Mouse (Mus musculus) embryo, embryonic 9.5 days (tissue): ENCODE results near the gene Stk38.
A peak's percentile ranks its signal among the peaks of the same experiment; 100 is the strongest.
"Not testable (repeated sequence)": the region's sequence is repeated elsewhere in the genome, so short reads cannot be mapped to it uniquely, and the experiment has no call there.

ENCODE experiments used
- DNase-seq: peaks from one replicate; pipeline ENCODE4 v3.0.0-alpha.2; 2017; ENCODE audit errors: extremely low spot score

The Stk38 gene

DNA sequence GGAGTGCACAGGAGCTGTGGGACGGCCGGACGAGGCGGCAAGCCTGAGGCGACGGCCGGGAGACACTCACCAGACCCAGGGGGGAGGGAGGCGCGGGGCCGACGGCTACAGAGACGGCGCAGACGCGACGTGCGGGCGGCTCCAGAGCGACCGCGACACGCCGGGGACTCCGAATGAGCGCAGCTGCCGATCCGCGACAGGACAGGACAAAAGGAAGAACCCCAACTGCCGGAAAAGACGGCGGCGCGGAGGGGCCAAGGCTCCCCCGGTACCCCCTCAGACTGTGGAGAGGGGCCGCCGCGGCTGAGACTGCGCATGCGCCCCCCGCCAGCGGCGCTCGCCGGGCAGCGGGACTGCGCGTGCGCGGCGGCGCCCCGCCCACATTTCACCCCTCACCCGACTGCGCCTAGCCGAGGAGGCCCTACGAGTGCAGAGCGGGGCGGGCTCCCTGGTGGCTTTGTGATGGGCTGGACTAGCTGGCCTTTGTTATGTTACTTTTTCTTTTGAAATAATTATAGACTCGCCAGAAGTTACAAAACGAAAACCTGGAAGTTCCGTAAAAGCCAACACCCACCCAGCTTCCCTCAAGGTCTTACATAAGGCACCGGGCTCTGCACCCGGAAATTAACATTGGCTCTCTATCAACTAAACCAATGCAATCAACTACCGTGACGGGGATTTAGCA, at the start of gene Stk38:
Stk38 (minus strand) TSS at position 355 of the 685 bp plus-strand sequence.
- peak; percentile 96 for DNase-seq

GRCm38 (mm10) chr17:29057361-29057890, 49.6 kb upstream of the Stk38 start:
- DNase-seq, result no peak

DNA sequence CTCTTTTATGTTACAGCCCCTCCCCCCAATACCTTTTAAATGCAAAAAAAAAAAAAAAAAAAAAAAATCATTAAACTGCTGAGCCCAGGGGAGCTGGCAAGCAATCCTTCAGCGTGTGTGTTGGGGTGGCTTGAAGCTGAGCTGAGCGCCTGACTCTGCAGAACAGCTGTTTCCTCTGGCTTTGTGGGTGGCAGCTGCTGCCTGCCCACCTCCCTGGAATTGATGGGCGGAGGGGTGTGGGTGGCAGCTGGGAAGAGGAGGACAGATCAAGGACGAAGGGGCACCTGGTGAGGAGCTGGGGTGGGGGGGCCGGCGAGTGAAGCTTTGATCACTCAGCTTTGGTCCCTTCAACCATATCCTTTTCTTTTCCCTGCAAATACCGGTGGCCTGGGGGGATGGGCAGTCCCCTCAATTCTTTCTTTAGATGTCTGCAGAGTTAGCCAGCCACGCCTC, 48.9 kb upstream of the Stk38 start:
- DNase-seq, result no peak

DNA sequence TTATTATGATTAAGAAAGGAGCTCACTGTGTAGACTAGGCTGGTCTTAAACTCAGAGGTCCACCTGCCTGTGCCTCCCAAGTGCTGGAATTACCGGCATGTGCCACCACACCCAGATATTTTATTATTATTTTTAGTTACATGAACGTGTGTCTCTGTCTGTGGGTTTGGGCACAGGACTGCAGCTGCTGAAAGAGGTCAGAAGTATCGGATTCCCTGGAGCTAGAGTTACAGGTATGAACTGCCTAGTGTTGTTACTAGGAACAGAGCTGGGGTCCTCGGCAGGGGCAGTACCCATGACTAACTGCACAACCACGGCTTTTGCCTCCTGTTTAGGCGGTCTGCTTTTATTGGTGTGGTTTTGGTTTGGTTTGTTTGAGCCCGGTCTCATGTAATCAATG, 48.4 kb upstream of the Stk38 start:
- no peak for DNase-seq

- DNase-seq, result no peak
Observed at GRCm38 (mm10) chr17:29055586-29055985, 47.8 kb upstream of the Stk38 start.

DNA sequence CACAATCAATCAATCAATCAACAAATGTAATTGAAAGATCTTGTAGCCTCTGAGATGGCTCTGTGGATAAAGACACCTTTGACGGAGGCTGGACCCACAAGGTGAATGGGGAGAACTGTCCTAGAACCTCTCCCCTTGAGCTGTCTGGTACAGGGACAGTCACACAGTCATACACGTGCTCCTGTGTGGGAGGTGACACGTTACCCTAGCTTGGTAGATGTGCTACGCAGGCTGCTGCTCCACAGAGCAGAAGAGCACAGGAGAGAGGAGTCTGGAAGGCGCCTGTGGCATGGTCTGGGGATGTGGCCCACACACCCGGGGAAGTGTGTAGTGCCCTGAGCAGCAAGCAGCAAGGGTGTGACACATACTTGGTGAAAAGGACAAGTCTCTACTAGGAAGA, 46.6 kb upstream of the Stk38 start:
- DNase-seq, result no peak

GRCm38 (mm10) chr17:29053841-29054240, 46.0 kb upstream of the Stk38 start:
- DNase-seq, result no peak

DNA sequence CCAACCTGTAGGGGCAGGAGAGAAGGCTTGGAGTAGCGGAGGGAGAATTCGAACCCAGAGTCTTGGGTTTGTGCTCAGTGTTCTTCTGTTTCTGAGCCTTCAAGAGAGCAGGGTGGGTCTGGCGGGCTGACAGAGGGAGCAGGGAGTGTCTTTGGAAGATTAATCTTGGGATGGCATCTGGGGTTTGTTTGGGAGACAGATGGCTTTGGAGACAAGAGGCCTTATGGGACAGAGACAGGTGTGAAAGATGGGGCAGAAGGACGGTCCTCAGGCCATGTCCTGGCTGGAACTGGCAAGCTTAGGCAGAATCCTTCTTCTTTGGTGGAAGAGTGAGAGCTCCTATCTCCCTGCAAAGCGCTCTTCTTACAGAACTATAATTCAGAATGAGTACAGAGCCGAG, 45.3 kb upstream of the Stk38 start:
- no peak for DNase-seq

DNA sequence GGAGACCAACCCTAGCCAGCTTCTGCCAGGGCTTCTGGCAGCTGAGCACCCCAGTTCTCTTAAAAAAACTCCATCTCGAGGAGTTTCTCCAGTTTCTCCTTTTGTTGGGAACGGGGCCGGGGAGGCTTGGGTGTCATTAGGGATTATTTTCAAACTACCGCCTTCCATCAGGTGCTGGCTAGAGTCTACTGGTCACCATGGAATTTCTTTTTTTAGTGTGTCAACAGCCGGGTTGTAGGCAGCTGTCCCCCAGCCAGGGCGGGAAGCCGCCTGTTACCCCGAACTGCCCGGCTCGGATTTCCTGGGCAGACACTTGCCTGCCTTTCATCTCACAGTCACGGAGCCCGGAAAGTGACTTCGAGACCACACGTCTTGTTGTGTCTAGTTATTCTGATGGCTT, 43.0 kb upstream of the Stk38 start:
- no peak for DNase-seq

DNA sequence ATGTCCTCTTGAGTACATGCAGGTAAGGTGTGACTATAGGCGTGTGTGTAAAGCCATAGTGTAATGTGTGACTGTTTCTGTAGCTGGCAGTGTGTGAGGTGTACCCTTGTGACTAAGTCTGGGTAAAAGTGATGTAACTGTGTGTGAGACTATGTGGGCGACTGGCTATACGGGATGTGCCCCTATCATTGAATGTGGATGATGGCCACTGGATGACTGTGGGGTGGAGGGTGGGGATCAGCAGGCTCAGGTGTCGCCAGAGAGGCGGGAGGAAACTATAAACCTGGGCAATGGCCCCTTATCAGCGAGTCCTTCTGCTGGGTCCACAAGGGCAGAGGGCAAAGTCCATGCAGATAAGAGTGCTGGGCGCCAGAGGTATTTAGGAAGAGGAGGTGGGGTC, 42.1 kb upstream of the Stk38 start:
- DNase-seq, result no peak

DNA sequence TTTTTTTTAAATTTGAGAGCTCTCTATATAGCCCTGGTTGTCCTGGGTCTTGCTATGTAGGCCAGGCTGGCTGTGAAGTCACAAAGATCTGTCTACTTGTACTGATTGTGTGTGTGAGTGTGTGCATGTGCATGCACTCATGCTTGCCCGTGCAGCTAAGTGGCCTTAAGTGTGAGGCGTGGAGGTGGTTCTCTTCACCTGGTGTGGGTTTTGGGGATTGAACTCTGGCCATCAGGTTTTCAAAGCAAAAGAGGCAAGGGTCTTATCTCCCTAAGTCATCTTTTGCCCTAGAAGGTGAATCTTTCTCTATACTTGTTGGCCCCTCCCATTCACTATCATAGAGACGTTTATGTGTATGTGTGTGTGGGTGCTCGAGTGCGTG, 41.7 kb upstream of the Stk38 start:
- no peak for DNase-seq

- peak; percentile 86 for DNase-seq
Observed at GRCm38 (mm10) chr17:29048748-29049507, 41.1 kb upstream of the Stk38 start.

GRCm38 (mm10) chr17:29047697-29048514, 40.1 kb upstream of the Stk38 start:
- DNase-seq, result no peak

- no peak for DNase-seq
Observed at GRCm38 (mm10) chr17:29046863-29047262, 39.1 kb upstream of the Stk38 start.

GRCm38 (mm10) chr17:29045741-29046530, 38.1 kb upstream of the Stk38 start:
- no peak for DNase-seq

- no peak for DNase-seq
Observed at GRCm38 (mm10) chr17:29044925-29045319, 37.1 kb upstream of the Stk38 start.

DNA sequence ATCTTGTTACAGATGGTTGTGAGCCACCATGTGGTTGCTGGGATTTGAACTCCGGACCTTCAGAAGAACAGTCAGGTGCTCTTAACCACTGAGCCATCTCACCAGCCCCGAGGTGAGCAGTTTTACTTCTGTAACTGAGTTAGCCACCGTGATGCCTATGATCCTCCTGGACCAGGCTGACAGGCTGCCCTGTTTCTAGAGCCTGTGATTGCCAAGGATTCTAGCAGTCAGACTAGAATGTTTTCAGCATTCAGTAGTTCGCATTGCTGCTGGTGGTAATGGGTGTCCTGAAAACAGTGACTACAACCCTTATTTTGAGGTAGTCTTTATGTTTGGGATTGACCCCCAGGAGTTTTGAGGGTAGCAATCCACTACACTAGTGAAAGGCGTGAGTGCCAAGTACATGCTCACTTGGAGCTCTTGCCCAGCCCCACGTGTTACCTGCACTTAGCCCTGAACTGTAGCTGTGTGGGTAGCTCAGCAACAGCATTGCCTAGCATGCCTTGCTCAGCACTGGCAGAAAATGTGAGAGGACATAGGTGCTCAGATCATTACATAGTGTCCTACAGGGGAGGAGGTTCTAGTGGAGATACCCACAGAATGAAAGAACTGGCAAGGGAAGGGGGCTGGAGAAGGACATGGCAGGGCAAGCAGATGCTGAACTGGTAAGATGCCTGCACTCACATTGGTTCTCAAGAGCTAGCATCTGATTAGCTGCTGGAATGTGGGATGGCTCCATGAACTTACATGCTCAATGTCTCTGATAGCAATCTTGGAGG, 36.5 kb upstream of the Stk38 start:
- DNase-seq, result no peak

GRCm38 (mm10) chr17:29043583-29043982, 35.8 kb upstream of the Stk38 start:
- no peak for DNase-seq

DNA sequence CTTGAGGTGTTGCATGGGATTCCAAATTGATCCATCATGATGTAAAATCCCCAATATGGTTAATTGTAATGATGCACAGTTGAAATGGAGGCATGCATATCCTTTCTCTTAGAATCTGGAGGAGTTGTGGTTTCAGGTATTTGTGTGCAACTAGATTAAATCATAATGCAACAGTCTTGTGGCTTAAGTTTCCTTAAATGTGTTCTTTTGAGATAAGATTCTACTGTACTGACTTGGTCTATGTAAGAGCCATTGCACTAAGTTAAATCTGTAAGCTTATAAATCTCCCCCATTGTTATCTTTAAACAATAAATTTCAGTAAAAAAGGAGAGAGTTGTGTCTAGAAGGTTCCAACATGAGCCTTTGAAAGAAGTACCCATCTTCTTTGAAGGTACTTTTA, 34.8 kb upstream of the Stk38 start:
- no peak for DNase-seq

GRCm38 (mm10) chr17:29041632-29042031, 33.8 kb upstream of the Stk38 start:
- DNase-seq, result not testable (repeated sequence)

GRCm38 (mm10) chr17:29039351-29039750, 31.6 kb upstream of the Stk38 start:
- no peak for DNase-seq
